Mouse (Mus musculus) CH12.LX (cell line): ENCODE data around the gene Lrp10. TPM values are rescaled to one million over a fixed set of nuclear protein-coding genes. Genes with fewer than 3 reads are reported as not detected.

ENCODE experiments used
- DNase-seq: peaks from one replicate; pipeline ENCODE4 v3.0.0-alpha.2; 2013; ENCODE audit errors: extremely low read depth
- H3K27ac ChIP-seq: 2 replicates; pipeline ENCODE4 v1.5.1; 2012; ENCODE audit warnings: low read depth, mild to moderate bottlenecking, control low read depth, moderate library complexity; ENCODE audit not compliant: insufficient read depth
- H3K27me3 ChIP-seq: replicated peaks from 2 replicates; pipeline ENCODE3; 2012; ENCODE audit warnings: inconsistent platforms
- H3K36me3 ChIP-seq, 2 experiments: replicated peaks in 1 of 2; 2 replicates each; pipeline versions ENCODE3 to v1.6.1; 2012; ENCODE audit warnings: inconsistent platforms in 1 of 2, low read length in 1 of 2, mild to moderate bottlenecking in 1 of 2, mixed read lengths in 1 of 2, moderate library complexity in 1 of 2; ENCODE audit not compliant: control insufficient read depth in 1 of 2, insufficient read depth in 1 of 2
- H3K4me1 ChIP-seq, 2 experiments: 2 replicates each; pipeline ENCODE4 v1.6.1; 2012; ENCODE audit warnings: inconsistent platforms in 1 of 2, moderate library complexity in 1 of 2; ENCODE audit not compliant: insufficient read depth in 2 of 2, control insufficient read depth in 1 of 2
- H3K4me2 ChIP-seq: 2 replicates; pipeline ENCODE4 v1.6.1; 2012; ENCODE audit warnings: low read depth, mild to moderate bottlenecking, control low read depth; ENCODE audit not compliant: poor library complexity, insufficient read depth, severe bottlenecking
- H3K4me3 ChIP-seq, 3 experiments: fragments of 150-350 bp in 1 of 3; sonication (generic) in 1 of 3; replicated peaks in 1 of 3; 2 replicates each; pipeline versions ENCODE3 to v1.5.1; 2011 to 2012; ENCODE audit warnings: low read depth in 2 of 3, low read length in 2 of 3, mild to moderate bottlenecking in 2 of 3, moderate library complexity in 2 of 3, control low read depth in 1 of 3, improper control_type of control experiment in 1 of 3, inconsistent platforms in 1 of 3, mixed read lengths in 1 of 3; ENCODE audit not compliant: poor library complexity in 1 of 3
- H3K79me2 ChIP-seq: replicated peaks from 2 replicates; pipeline ENCODE4 v1.6.1; 2012; ENCODE audit warnings: mild to moderate bottlenecking, moderate library complexity; ENCODE audit not compliant: control insufficient read depth, poor library complexity, insufficient read depth, severe bottlenecking; ENCODE audit errors: extremely low read depth
- H3K9ac ChIP-seq: 2 replicates; pipeline ENCODE4 v1.6.1; 2012; ENCODE audit warnings: low read depth, mild to moderate bottlenecking, control low read depth, moderate library complexity; ENCODE audit not compliant: insufficient read depth
- H3K9me3 ChIP-seq: replicated peaks from 2 replicates; pipeline ENCODE3; 2012; ENCODE audit warnings: low read length, inconsistent platforms, mixed read lengths
- BHLHE40 ChIP-seq: IDR thresholded peaks from 2 replicates; pipeline ENCODE4 v1.6.1; 2011; ENCODE audit warnings: mild to moderate bottlenecking, low read depth, low read length, improper control_type of control experiment
- CHD1 ChIP-seq: IDR thresholded peaks from 2 replicates; pipeline ENCODE4 v1.6.1; 2012; ENCODE audit warnings: low read depth, low read length, improper control_type of control experiment, inconsistent platforms
- CHD2 ChIP-seq: IDR thresholded peaks from 2 replicates; pipeline ENCODE4 v1.6.1; 2011; ENCODE audit warnings: low read length, improper control_type of control experiment
- CTCF ChIP-seq, 2 experiments: IDR thresholded peaks in 1 of 2; conservative IDR thresholded peaks in 1 of 2; 2 replicates each; pipeline ENCODE4 v1.5.1; 2011 to 2012; ENCODE audit warnings: low read depth in 2 of 2, low read length in 2 of 2, improper control_type of control experiment in 1 of 2, inconsistent platforms in 1 of 2, mild to moderate bottlenecking in 1 of 2, moderate library complexity in 1 of 2
- ELF1 ChIP-seq: IDR thresholded peaks from 2 replicates; pipeline ENCODE4 v1.6.1; 2014; ENCODE audit warnings: low read depth, mild to moderate bottlenecking, inconsistent platforms, low read length, improper control_type of control experiment
- GABPA ChIP-seq: IDR thresholded peaks from 2 replicates; pipeline ENCODE4 v1.6.1; 2012; ENCODE audit warnings: low read depth, low read length, improper control_type of control experiment, inconsistent platforms; ENCODE audit not compliant: insufficient replicate concordance
- IRF4 ChIP-seq: IDR thresholded peaks from 2 replicates; pipeline ENCODE4 v1.6.1; 2014; ENCODE audit warnings: low read depth, mild to moderate bottlenecking, inconsistent platforms, low read length, improper control_type of control experiment
- MAFK ChIP-seq: IDR thresholded peaks from 2 replicates; pipeline ENCODE4 v1.6.1; 2011; ENCODE audit warnings: low read length, improper control_type of control experiment; ENCODE audit not compliant: insufficient replicate concordance
- MAX ChIP-seq: IDR thresholded peaks from 2 replicates; pipeline ENCODE4 v1.6.1; 2011; ENCODE audit warnings: low read length, improper control_type of control experiment
- MAZ ChIP-seq: IDR thresholded peaks from 2 replicates; pipeline ENCODE4 v1.6.1; 2012; ENCODE audit warnings: low read depth, mild to moderate bottlenecking, inconsistent platforms, low read length, improper control_type of control experiment, moderate library complexity
- MEF2A ChIP-seq: IDR thresholded peaks from 2 replicates; pipeline ENCODE4 v1.6.1; 2014; ENCODE audit warnings: low read depth, mild to moderate bottlenecking, inconsistent platforms, low read length, improper control_type of control experiment, borderline replicate concordance
- MYC ChIP-seq: IDR thresholded peaks from 2 replicates; pipeline ENCODE4 v1.6.1; 2011; ENCODE audit warnings: low read depth, mild to moderate bottlenecking, improper control_type of control experiment, low read length
- NELFE ChIP-seq: IDR thresholded peaks from 2 replicates; pipeline ENCODE4 v1.6.1; 2011; ENCODE audit warnings: low read depth, low read length, improper control_type of control experiment
- POLR2AphosphoS2 ChIP-seq: IDR thresholded peaks from 2 replicates; pipeline ENCODE4 v1.6.1; 2011; ENCODE audit warnings: low read depth, low read length, improper control_type of control experiment
- RAD21 ChIP-seq: IDR thresholded peaks from 2 replicates; pipeline ENCODE4 v1.6.1; 2011; ENCODE audit warnings: low read depth, mild to moderate bottlenecking, low read length, improper control_type of control experiment, moderate library complexity
- SMC3 ChIP-seq: IDR thresholded peaks from 2 replicates; pipeline ENCODE4 v1.6.1; 2011; ENCODE audit warnings: low read depth, low read length, improper control_type of control experiment
- USF2 ChIP-seq: conservative IDR thresholded peaks from 2 replicates; pipeline ENCODE4 v1.6.1; 2011; ENCODE audit warnings: low read depth, low read length, improper control_type of control experiment
- ZC3H11A ChIP-seq: IDR thresholded peaks from 2 replicates; pipeline ENCODE4 v1.6.1; 2012; ENCODE audit warnings: low read depth, mild to moderate bottlenecking, inconsistent platforms, low read length, improper control_type of control experiment
- ZMIZ1 ChIP-seq: IDR thresholded peaks from 2 replicates; pipeline ENCODE4 v1.6.1; 2012; ENCODE audit warnings: low read depth, mild to moderate bottlenecking, inconsistent platforms, low read length, improper control_type of control experiment
- dilution Hi-C: fragments of 300-500 bp; cut with MboI; formaldehyde crosslinking; loops from 2 replicates; pipeline ENCODE4 v1.14.3; 2020; ENCODE audit warnings: low sequenced_read_pairs; ENCODE audit not compliant: extremely low pct_unique_long_range_greater_than_20kb, extremely low pct_ligation_motif_present
- in situ Hi-C: fragments of 300-500 bp; cut with MboI; formaldehyde crosslinking; loops from 3 replicates; pipeline ENCODE4 v1.14.3; 2019; ENCODE audit warnings: low sequenced_read_pairs, low pct_ligation_motif_present, low pct_unique_long_range_greater_than_20kb, mixed read lengths
- polyA plus RNA-seq: library from polyadenylated mRNA; unstranded; fragments of >175 nt; gene quantifications from 2 replicates; pipeline ENCODE4 v1.2.1, GENCODE M21; 2012; ENCODE audit warnings: low read depth; ENCODE audit not compliant: insufficient read length
- total RNA-seq, 2 experiments: library from RNA; depleted of rRNA; stranded (reverse); fragments of 300-350 nt in 1 of 2; fragments of >200 nt in 1 of 2; gene quantifications; 2 replicates each; pipeline ENCODE4 v1.2.3; 2012 to 2014

The Lrp10 gene
- total and polyA plus RNA-seq, 3 experiments: 28.7 to 79.8 (median 60.0) TPM

- in situ Hi-C loops: loop anchor here (25.0 kb wide), 1 partner anchor 359 kb away; no protein-coding TSS in a partner anchor
- TF ChIP-seq MAZ: no peak
- TF ChIP-seq NELFE: no peak
- TF ChIP-seq RAD21: no peak
- no peak for TF ChIP-seq ZMIZ1
- TF ChIP-seq MEF2A: no peak
- TF ChIP-seq CHD2: no peak
- no peak for TF ChIP-seq USF2
- TF ChIP-seq CHD1: no peak
- no peak for TF ChIP-seq MAFK
- TF ChIP-seq POLR2AphosphoS2: no peak
- TF ChIP-seq IRF4: no peak
- no peak for TF ChIP-seq MYC
- TF ChIP-seq GABPA: no peak
- TF ChIP-seq ZC3H11A: no peak
- TF ChIP-seq BHLHE40: no peak
- no peak for TF ChIP-seq ELF1
- dilution Hi-C loops: no loop called here
- no peaks in the 10 kb centered on the region for H3K9me3 ChIP-seq
- no peak overlapping the region for H3K27ac ChIP-seq
- no peak overlapping the region for H3K9ac ChIP-seq
- no peak overlapping the region for H3K4me3 ChIP-seq
- H3K79me2 ChIP-seq: no peaks in the 10 kb centered on the region
- DNase-seq: no peak
- no peak overlapping the region for H3K4me2 ChIP-seq
- H3K36me3 ChIP-seq: no peaks in the 10 kb centered on the region
- H3K4me1 ChIP-seq: peaks cover 0 to 28% of the 10 kb centered on the region in 2 experiments; a peak in 2 of 4 replicates
- no peaks in the 10 kb centered on the region for H3K27me3 ChIP-seq
These were observed 42.9 kb upstream of the Lrp10 start for GRCm38 (mm10) chr14:54421014-54421413.

- no peak for DNase-seq
- peak; percentile 64 for TF ChIP-seq SMC3
- TF ChIP-seq CTCF (conservative IDR thresholded peaks at IDR 0.05 in 1 of 2, IDR thresholded peaks at IDR 0.05 in 1 of 2; ENCODE audit: low read depth in 2 of 2, low read length in 2 of 2): peak; percentile 53 to 75
- peak; percentile 55 for TF ChIP-seq RAD21
- no peak for TF ChIP-seq MAX
- TF ChIP-seq MYC: 0 out of 2 replicates have a peak, but pooled peaks have one; percentile 61
- Histone ChIP-seq H3K9me3 (no peaks in the 10 kb centered on the region), H3K9ac (no peak overlapping the region), H3K4me3 (no peak overlapping the region), H3K27me3 (no peaks in the 10 kb centered on the region), H3K4me1 (peaks cover 0 to 23% of the 10 kb centered on the region in 2 experiments; a peak in 2 of 4 replicates), H3K4me2 (no peak overlapping the region), H3K27ac (no peak overlapping the region), H3K79me2 (no peaks in the 10 kb centered on the region), H3K36me3 (peaks cover 3 to 4% of the 10 kb centered on the region in 2 experiments)
- dilution Hi-C loops: no loop called here
- in situ Hi-C loops: loop anchor here (25.0 kb wide), 1 partner anchor 361 kb away; no protein-coding TSS in a partner anchor
These were observed 40.5 kb upstream of the Lrp10 start for GRCm38 (mm10) chr14:54423406-54423805.
